Mouse (Mus musculus) right cerebral cortex, postnatal 36 days (tissue): ENCODE measurements around the gene Serpinb1c.
"Not testable (repeated sequence)": the region's sequence is repeated elsewhere in the genome, so short reads cannot be mapped to it uniquely, and the experiment has no call there.

Source experiments
- DNase-seq, 2 experiments: peaks; one replicate each; pipeline ENCODE4 v3.0.0; 2022; ENCODE audit warnings: low spot score in 2 of 2, mixed read lengths in 1 of 2

The Serpinb1c gene

GRCm38 (mm10) chr13:32866484-32866883 lies 31.5 kb downstream of the Serpinb1c start:
- DNase-seq: peak; percentile 49 to 58

- DNase-seq: no peak
Measured at GRCm38 (mm10) chr13:32865591-32865990, 32.4 kb downstream of the Serpinb1c start.

GRCm38 (mm10) chr13:32864529-32864928 lies 33.5 kb downstream of the Serpinb1c start:
- not testable (repeated sequence) for DNase-seq

- DNase-seq: no peak
Measured at GRCm38 (mm10) chr13:32863456-32863855, 34.6 kb downstream of the Serpinb1c start.

- no peak for DNase-seq
Measured at GRCm38 (mm10) chr13:32860821-32861220, 37.2 kb downstream of the Serpinb1c start.

- DNase-seq: no peak
Measured at GRCm38 (mm10) chr13:32853073-32853472, 44.9 kb downstream of the Serpinb1c start.

GRCm38 (mm10) chr13:32852539-32852938 lies 45.5 kb downstream of the Serpinb1c start:
- no peak for DNase-seq

- no peak for DNase-seq
Measured at GRCm38 (mm10) chr13:32851967-32852366, 46.0 kb downstream of the Serpinb1c start.

- no peak for DNase-seq
Measured at GRCm38 (mm10) chr13:32850668-32851404, 47.2 kb downstream of the Serpinb1c start, which contains the start of gene Serpinb1a. Gene Serpinb1a (minus strand): TSS chr13:32851185.

GRCm38 (mm10) chr13:32850156-32850555 lies 47.9 kb downstream of the Serpinb1c start:
- no peak for DNase-seq

- no peak for DNase-seq
Measured at GRCm38 (mm10) chr13:32849531-32850123, 48.4 kb downstream of the Serpinb1c start.

GRCm38 (mm10) chr13:32849092-32849491 lies 48.9 kb downstream of the Serpinb1c start:
- no peak for DNase-seq

- no peak for DNase-seq
Measured at GRCm38 (mm10) chr13:32846221-32846620, 51.8 kb downstream of the Serpinb1c start.

GRCm38 (mm10) chr13:32841349-32841748 lies 56.7 kb downstream of the Serpinb1c start:
- DNase-seq: no peak

GRCm38 (mm10) chr13:32839314-32839713 lies 58.7 kb downstream of the Serpinb1c start:
- no peak for DNase-seq

- DNase-seq: no peak
Measured at GRCm38 (mm10) chr13:32834513-32834912, 63.5 kb downstream of the Serpinb1c start.

GRCm38 (mm10) chr13:32833237-32833636 lies 64.8 kb downstream of the Serpinb1c start:
- DNase-seq: no peak

GRCm38 (mm10) chr13:32832776-32833175 lies 65.2 kb downstream of the Serpinb1c start:
- DNase-seq: no peak

GRCm38 (mm10) chr13:32831505-32832273 lies 66.3 kb downstream of the Serpinb1c start:
- DNase-seq: no peak
